Mouse (Mus musculus): Measurements from ENCODE around the gene Tcirg1.

Tcirg1 gene

DNA sequence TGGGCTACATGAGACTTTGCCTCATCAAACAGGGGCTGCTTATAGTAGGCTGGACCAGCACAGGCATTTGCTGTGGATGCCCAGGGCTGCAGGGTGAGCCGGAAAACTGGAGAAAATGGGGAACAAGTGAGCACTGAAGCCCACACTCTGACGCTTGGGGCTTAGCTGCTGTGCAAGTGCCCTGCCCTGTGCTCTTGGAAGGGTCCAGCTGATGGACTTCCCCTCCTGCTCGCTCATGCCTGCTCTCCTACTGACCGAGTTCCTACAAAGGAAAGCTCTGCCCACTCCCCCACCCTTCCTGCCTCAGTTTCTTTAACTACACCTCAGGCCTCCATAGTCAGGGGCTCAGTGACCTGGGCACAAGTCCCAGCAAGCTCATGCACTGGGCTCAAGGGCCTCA is 21.1 kb upstream of the Tcirg1 start:
- DNase-seq (ENCODE audit: low read depth, low spot score) = no peak

DNA sequence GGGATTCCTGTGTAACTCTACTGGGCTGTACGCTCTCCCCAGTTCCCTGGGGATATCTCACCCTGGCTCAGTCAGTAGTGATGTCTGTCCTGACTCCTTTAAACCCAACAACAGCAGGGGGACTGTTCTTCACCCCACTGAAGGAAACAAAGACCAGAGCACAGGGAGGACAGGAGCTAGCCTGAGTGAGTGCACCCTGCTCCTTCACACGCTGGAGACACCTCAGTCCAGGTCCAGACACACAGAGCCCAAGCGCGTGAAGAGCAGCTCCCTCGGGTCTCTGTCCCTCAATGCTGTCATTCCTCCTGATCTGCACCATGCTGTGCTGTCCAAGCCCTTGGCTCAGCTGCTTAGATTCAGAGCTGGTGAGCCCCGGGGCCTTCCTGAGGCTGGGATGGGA is 19.8 kb upstream of the Tcirg1 start:
- no peak for DNase-seq (ENCODE audit: low read depth, low spot score)

DNA sequence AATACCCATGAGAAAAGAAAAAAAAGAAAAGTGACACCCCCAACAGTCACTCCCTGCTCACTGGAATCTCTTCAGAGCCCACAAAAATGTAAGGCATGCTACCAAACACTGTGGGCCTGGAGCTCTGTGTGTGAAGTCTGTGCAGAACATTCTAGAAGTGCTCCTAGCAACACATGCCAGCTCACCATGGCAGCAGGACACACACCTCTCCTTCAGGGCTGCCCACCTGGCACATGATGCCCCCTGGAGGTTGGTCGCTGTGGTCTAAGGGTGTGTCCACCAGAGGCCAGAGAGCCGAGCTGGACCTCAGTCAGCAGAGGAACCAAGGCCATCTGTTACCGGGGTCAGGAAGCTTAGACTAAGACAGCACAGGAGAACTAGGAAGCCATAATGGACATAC is 19.3 kb upstream of the Tcirg1 start:
- DNase-seq (ENCODE audit: low read depth, low spot score) = no peak

DNA sequence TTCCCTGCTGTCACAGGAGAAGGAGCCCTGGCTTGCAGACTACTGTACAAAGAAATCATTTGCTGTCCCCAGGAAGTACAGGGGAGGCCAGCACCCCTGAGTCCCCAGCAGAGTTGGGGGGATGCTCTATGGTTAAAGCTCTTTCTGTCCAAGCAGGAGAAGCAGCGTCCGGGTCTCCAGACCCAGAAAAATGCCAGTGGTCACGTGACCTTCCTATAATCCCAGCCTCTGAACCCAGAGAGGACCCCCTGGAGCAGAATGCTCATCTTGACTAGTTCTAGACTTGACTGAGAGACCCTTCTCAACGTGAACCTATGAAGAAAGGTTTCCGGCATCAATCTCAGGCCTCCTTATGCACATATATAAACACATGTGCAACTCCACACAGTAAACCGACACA is 18.9 kb upstream of the Tcirg1 start:
- DNase-seq (ENCODE audit: low read depth, low spot score) = no peak

DNA sequence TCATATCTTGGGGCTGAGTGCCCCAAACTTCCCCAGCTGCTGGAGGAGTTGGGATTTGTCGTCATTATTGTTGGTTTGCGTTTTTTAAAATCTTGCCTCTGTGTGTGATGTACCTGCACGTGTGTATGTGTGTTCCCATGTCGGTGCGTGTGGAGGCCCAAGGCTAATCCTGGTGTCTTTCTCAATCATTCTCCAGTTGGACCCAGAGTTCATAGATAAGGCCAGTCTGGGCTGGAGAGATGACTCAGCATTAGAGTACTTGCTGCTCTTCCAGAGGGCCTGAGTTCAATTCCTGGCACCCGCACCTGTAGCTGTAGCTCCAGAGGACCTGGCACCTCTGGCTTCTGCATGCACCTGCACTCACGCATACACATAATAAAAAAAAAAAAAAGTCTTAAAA is 17.9 kb upstream of the Tcirg1 start:
- DNase-seq (ENCODE audit: low read depth, low spot score) = no peak

DNA sequence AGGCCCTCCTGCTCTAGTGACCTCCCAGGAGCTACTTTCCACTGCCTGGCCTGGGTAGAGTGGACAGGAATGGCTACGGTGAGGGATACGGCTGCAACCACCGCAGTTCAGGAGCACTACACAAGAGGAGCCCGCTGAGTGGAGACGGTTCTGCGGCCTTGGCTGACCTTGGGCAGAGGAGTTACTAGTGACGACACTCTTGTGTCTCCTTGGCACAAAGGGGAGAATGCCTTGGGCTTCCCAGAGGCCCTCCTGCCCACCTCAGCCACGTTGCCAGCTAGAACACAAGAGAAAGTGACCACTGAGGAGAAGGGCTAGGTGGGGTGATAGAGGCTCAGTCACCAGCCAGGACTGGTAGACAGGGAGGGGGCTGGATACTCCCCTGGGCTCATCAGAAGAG is 17.3 kb upstream of the Tcirg1 start:
- no peak for DNase-seq (ENCODE audit: low read depth, low spot score)

DNA sequence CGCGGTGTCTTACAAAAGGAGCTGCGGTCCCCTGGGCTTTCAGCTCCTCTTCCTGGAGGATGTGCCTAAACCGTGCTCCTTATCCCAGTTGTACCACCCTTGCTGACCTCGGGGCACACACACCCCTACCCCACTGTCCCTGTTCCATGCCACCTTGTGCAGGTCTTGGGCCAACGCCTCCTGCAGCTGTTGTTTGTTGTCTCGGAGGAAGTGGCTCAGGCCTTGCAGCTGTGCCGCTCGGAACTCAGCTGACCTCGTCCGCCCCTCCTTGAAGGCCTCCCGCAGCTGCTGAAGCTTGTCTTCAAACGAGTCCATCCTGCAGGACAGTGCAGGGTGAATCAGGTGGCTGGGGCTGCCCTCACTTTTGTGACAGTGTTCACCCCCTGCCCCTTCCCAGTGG is 16.7 kb upstream of the Tcirg1 start:
- DNase-seq (ENCODE audit: low read depth, low spot score) = no peak

DNA sequence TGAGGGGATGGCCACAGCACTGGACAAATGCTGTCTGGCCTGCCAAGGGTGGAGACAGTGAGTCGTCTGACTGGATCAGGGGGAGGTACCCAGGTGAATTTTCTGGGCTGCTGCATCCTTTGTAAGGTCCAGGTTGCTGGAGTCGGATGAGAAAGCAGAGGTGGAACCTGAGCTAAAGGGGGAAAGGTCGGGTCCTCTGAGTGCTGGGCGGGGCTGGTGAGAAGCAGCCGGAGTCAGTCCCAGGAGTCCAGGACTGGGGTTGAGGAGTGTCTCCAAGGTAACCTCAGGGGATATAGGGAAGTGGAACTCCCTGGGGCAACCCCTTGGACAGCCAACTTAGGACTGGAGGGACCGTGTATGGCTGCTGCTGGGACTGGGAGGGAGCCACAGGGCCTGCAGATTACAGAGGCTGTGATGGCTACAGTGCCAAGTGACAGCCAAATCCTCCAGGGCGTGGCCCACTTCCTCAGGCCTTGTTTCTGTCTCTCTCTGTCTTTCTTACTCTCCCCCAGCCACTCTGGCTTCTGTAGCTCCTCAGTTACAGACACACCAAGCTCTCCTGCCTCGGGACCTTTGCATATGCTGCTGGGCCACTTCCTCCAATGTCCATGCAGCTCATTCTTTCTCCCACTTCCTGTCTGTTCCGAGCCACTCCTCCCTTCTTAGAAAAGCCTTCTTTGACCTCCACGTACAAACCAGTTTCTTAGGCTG is 15.9 kb upstream of the Tcirg1 start:
- no peak for DNase-seq (ENCODE audit: low read depth, low spot score)

DNA sequence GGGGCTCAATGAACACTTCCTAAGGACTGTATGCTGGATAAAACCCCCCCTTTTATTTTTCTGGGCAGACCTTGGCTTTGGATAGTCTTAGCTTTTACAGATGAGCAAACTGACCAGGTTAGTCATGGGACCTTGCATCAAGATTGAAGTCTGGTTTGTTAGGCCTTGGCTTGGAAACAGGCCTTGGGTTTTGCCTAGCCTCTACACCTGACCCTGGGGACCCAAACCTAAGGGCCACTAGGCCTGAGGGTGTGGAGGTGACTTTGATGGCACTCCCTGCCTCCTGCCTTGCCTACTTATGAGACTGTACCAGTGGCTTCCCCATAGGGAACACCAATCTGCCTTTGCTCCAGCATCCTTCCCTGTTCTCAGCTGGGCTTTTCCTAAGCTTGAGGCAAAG is 13.0 kb upstream of the Tcirg1 start:
- no peak for DNase-seq (ENCODE audit: low read depth, low spot score)

DNA sequence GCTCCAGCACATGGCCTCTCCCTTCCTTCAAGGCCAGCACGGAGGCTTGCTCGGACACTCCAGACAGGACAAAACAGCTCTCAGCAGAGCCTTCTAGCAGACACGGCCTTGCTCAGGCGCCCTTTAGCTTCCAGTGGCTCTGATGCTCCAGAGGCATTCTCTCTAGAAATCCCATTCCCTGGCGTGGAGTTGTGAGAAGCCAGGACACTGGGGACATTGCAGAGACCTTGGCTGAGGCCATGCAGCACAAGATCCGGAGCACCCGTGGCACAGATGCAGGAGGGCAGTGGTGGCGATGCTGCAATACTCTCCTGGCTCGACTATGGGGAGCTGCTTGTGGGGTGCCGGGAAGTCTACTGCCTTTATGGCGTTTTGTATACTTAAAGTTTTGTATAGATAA is 9.8 kb upstream of the Tcirg1 start:
- DNase-seq (ENCODE audit: low read depth, low spot score) = no peak

DNA sequence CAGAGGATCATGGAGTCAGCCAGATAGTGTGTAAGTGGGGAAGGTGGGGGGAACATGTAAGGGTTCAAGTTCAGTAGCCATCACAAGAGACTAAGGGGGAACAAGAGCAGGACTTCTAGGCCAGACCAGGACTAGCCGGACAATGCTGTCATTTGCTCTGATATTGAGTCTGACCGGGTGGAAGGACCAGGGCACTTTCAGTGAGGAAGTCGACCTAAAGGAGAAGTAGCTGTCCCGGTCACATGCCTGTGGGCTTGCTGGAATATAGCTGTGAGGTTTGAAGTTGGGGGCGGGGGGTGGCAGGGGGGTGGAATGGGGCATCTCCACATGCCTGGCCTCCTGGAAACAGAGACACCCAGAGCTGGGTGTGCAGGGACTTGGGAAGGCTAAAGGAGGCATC is 7.6 kb upstream of the Tcirg1 start:
- DNase-seq (ENCODE audit: low read depth, low spot score) = no peak

DNA sequence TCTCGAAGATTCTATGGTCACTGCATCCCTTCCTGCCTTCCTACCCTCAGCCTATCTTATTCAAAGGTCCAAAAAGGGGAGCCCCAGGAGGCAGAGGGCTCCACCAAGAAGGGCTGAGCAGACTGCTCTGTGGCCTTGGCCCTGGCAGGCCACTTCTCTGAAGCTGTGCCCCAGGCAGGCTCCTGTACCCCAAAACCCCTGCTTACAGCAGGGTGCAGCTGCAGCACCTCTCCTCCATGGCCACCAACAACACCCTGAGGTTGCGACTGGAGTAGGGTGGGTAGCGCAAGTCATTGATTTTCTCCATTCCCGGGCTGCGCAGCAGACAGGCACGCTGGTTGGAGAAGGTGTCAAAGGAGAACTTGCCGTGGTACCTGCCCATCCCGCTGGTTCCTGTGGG is 6.8 kb upstream of the Tcirg1 start:
- DNase-seq (ENCODE audit: low read depth, low spot score) = no peak

DNA sequence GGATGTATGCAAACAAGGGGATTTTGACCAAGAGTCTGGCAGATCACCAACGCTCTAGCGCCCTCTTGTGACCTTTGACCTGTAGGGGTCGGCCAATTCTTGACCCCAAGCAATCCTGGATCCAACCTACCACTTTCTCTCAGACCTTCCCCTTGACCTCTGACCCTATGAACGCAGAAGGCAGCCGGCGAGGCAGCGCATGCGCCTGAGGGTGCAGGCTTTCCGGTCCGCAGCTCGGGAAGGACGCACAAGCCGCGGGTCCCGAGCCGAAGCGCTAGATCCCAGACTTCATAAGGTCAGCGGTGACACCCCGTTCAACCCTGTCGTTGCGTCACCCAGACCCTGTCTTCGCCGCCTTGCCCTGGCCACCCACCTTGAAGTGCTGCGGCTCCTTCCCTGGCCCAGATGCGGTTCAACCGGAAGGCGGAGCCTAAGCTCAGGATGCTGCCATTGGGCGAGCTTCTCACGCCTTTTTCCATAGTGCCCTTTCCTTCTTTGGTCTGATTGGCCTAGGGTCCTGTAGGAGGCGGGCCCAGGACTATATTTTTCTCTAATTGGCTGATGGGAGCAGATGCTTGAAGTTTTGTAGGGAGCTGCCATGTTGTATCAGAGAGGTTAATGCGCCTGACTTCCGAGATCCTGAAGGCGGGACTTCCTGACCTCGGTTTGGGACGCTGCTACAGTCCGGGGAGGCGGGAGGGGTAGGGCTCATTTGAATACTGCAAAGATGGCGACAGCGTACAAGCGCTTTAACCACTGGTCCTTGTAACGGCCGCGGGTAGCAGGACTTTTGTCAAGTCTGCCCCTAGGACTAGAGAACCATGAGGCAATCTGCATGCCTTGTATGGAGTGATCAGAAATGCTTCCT is 5.6 kb upstream of the Tcirg1 start, which contains the start of gene Ndufs8:
TSS of gene Ndufs8 (minus strand) at position 438 of the 868 bp plus-strand sequence.
- peak; percentile 99 for DNase-seq (ENCODE audit: low read depth, low spot score)

DNA sequence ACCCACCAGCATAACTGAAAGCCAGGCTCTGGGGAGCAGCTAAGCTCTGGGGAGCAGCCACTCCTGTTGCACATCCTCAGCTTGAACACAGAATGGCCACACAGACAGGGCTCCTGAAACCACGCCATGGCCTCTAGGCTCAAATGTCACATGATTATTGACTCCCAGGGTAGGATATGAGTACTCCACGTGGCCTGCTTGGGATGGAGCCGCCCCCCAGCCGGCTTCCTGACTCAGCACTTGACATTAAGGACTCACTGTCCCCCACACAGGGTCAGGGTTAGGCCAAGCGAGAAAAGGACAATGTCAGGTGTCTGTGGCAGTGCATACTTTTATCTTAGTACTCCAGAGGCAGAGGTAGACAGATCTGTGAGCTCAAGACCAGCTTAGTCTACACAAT is 3.3 kb upstream of the Tcirg1 start:
- no peak for DNase-seq (ENCODE audit: low read depth, low spot score)

DNA sequence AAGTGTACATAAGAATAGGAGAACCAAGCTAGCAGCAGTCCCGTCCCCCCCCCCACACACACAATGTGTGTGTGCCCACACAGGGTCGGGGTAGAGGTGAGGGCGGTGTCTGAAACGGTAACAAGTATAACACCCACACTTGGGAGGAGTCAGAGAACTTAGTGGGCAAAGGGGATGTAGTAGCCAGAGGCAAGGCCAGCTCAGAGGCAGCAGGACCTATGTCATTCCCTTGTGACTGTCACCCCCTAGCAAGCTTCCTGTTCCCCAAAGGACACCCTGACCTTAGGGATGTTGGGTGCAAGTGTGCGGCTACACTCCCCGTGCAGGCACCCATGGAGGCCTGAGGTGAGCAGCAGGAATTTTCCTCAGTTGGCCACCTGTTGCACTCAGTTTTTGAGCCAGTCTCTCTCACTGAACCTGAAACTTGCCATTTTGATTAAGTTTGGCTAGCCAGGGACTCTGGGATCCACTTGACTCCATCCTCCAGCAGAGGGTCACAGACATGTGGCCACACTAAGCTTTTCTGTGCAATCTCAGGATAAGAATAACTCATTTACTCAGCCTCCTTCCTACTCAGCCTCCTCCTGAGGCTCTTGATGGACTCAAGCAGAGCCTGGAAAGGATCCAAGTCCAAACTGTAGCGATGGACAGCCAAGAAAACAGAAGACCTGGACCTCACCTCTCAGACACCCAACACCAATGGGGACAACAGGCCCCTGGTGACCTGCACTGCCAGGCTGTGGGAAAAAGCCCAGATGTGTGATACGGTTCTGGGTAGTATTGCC is 1.1 kb upstream of the Tcirg1 start:
- no peak for DNase-seq (ENCODE audit: low read depth, low spot score)

DNA sequence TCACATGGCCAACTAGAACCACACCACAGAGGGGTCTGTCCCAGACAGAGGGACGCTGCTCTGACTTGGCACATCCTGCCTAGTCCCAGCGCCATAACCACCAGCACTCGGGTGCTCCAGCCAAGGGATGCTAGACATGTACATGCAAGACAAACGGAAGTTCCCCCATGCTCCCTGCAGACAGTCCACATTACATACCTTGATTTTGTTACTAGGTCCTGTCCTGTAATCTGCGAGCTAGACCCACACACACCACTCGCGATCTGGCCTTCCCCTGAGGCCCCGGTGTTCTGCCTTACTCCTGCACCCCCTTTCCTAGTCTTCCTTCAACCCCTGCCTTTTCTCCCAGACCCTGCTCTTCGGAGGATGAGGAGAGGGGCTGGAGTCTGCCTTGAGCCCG is 607 bp downstream of the Tcirg1 start:
- no peak for DNase-seq (ENCODE audit: low read depth, low spot score)

DNA sequence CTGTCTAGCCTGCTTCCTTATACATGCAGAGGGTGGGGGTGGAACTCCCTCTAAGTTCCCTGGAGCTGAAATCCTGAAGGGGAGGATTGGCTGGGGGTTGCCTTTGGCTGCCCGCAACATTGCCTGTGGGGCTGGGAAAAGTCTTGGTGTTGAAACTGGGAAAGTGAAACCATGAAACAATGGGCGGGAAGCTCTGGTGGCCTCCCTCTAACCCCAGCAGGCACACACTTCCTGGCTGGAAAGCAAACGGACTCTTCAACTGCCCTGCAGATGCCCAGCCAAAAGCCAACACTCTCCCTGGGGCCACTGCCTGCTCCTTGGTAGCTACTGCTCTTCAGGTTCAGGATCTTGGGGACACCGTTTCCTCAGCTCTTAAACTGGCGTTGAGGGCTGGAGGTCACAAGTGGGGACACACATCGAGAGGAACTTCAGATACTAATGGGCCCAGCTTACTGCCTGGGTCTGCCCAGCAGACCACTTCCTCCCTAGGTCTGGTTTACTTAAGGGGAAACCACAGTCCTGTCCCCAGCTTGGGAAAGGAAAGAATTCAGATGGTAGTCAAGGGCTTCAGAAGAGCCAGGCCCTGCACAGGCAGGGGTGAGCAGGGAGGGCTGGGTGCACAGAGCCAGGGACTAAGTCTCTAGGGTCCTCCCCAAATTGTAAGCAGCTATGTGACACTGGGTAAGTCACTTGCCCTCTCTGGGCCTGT is 1.5 kb downstream of the Tcirg1 start:
- no peak for DNase-seq (ENCODE audit: low read depth, low spot score)

DNA sequence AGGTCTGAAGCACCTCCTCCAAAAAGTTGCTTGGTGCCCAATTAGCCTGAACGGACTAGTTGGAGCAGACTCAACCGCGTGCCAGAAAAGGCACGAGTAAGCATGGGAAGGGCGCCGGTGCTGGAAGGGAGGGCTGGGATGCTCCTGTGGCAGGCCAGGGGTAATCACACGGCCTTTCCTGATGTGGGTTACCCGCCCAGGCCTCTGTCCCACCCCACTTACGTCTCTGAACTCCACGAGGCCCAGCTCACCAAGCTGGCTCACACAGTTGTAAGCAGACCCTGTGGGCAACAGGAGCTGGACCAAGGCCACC is 2.6 kb downstream of the Tcirg1 start:
- DNase-seq (ENCODE audit: low read depth, low spot score) = no peak

DNA sequence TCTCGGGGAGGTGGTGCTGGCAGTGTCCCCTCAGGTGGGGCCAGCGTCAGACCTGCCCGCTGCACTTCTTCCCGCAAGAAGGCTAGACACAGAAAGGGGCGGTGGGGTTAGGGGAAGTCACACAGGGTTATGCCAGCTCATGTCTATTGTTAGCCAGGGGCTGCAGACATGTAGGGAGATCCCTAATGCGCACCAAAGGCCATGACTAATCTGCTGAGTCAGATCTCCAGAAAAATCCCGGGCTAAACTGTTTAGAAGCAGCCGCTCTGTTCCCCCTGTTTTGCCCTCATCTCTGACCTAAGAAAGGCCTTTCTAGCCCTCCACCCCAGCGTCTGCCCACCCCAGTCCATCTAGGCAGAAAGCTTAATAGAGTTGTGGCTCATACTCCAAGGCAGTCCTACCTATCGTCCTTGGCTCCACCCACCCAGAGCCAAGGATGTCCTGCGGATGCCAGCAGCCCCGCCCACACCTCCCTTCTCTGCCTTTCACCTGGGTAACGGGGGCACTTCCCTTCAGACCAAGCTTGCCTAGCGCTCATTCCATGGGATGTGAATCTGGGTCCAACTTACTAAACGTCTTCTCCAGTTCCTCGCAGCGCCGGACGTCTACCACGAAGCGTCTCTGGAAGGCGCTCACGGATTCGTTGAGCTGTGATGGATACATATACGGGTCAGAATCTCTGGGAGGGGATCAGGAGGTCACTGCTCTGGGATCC is 3.1 kb downstream of the Tcirg1 start:
- peak; percentile 38 for DNase-seq (ENCODE audit: low read depth, low spot score)

DNA sequence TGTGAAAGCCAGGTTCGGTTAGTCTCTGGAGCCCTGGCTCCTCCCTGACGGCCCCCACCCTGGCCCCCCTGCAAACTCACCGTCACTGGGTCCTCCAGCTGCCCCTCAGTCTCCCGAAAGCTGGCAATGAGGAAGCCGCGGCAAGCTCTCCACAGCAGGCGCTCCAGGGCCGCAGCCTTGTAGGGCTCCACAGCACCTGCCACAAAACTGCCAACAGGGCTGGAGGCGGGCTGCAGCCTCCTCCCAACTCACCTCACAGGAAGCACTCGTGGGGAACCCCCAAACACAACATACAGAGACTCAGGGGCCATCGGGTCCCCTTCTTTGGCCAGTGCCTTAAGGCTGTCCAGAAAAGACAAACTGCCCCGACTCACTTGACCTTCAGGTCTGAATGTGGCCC is 4.0 kb downstream of the Tcirg1 start:
- no peak for DNase-seq (ENCODE audit: low read depth, low spot score)

DNA sequence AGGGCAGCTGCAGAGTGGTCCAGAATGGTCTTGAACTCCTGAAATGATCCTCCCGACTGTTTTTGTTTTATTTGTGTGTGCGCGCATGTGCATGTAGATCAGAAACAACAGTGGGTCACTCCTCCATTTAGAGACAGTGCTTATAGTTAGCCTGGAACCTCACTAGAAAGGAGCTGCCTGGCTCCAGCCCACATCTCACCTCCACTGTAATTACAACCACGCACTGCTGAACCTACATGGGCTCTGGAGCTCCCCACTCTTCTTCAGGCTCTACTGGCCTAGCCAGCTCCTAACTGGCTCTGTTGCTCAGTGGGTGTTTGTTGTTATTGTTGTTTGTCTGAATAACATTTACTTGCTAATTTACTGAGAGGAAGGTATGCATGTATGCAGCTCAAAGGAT is 7.3 kb downstream of the Tcirg1 start:
- DNase-seq (ENCODE audit: low read depth, low spot score) = no peak
